Mouse (Mus musculus) ES-E14 (cell line): ENCODE measurements around the gene Cmas.

Experiments used
- MAFK ChIP-seq: IDR thresholded peaks from 2 replicates; pipeline ENCODE4 v1.6.1; 2014; ENCODE audit warnings: mild to moderate bottlenecking, low read depth, low read length, inconsistent platforms; ENCODE audit not compliant: insufficient read depth
- ZNF384 ChIP-seq: IDR thresholded peaks from 2 replicates; pipeline ENCODE4 v1.6.1; 2012; ENCODE audit warnings: low read depth, low read length, inconsistent platforms

- no peak for TF ChIP-seq ZNF384
- no peak for TF ChIP-seq MAFK
These were observed 22.7 kb downstream of the Cmas start for GRCm38 (mm10) chr6:142779045-142779811.
